Mouse (Mus musculus) brain, embryonic 14.5 days (tissue): Measurements from ENCODE around the gene Slc16a14.

Experiments used
- CTCF ChIP-seq: fragments of 200-500 bp; IDR thresholded peaks from 2 replicates; pipeline ENCODE4 v1.5.1; 2012; ENCODE audit warnings: inconsistent platforms, mild to moderate bottlenecking, moderate library complexity, borderline replicate concordance; ENCODE audit not compliant: insufficient read depth, insufficient read length; ENCODE audit errors: extremely low read depth
- POLR2A ChIP-seq: fragments of 200-500 bp; IDR thresholded peaks from 2 replicates; pipeline ENCODE4 v1.6.1; 2012; ENCODE audit warnings: mild to moderate bottlenecking, inconsistent platforms, borderline replicate concordance; ENCODE audit not compliant: poor library complexity, insufficient read depth, insufficient read length, severe bottlenecking; ENCODE audit errors: extremely low read depth

- no peak for TF ChIP-seq CTCF
- TF ChIP-seq POLR2A = no peak
Observed at GRCm38 (mm10) chr1:84951566-84951965, 16.6 kb upstream of the Slc16a14 start.
